In genomic region chr16:49967110-49967509, GRCm38 (mm10) we compare ENCODE assay signal across 22 mouse cellular contexts.
A peak's percentile ranks its signal among the peaks of the same experiment; 100 is the strongest.
DNase-seq lines count a peak whose midpoint lies in the region; ATAC-seq and TF ChIP-seq lines count a peak whose summit lies in the region.
"Had no signal": no experiment of that assay in that cellular context is flagged by ENCODE, and none has a peak within 500 bp of the region (broad histone marks: within the 10 kb centered on the region; RNA-seq: fewer than 3 reads in every experiment).

No protein-coding gene starts in this region.

- no peak overlapping the region for H3K4me2 ChIP-seq in lung, embryonic 16.5 days (ENCODE audit: low read depth, low read length)
- H3K4me2 ChIP-seq in CH12.LX (ENCODE audit: insufficient read depth, low read depth, poor library complexity, severe bottlenecking), result peak overlapping the region; percentile 67
- no peak overlapping the region for H3K4me2 ChIP-seq in intestine, postnatal 0 days (replicated peaks; ENCODE audit: low read depth)
- H3K4me2 ChIP-seq in forebrain, embryonic 11.5 days (ENCODE audit: low read depth, low read length, severe bottlenecking), result no peak overlapping the region
- H3K4me2 ChIP-seq: embryonic facial prominence, embryonic 15.5 days; forebrain, embryonic 15.5 days; hindbrain, embryonic 13.5 days had no signal

- H3K27me3 ChIP-seq in lung, embryonic 16.5 days (ENCODE audit: control insufficient read depth, insufficient read depth, low read depth, low read length), result no peaks in the 10 kb centered on the region
- H3K27me3 ChIP-seq in CH12.LX (replicated peaks), result no peaks in the 10 kb centered on the region
- no peaks in the 10 kb centered on the region for H3K27me3 ChIP-seq in intestine, postnatal 0 days (replicated peaks; ENCODE audit: control insufficient read depth, insufficient read depth, low read length)
- no peaks in the 10 kb centered on the region for H3K27me3 ChIP-seq in forebrain, embryonic 11.5 days (ENCODE audit: control insufficient read depth, insufficient read depth, low read length)
- H3K27me3 ChIP-seq: embryonic facial prominence, embryonic 15.5 days; forebrain, embryonic 15.5 days; hindbrain, embryonic 13.5 days had no signal

- H3K27ac ChIP-seq in lung, embryonic 16.5 days (ENCODE audit: low read length), result peak overlapping the region; percentile 17; the same call in 1 of the 2 replicates
- peak overlapping the region; percentile 99 for H3K27ac ChIP-seq in CH12.LX (ENCODE audit: insufficient read depth, low read depth)
- H3K27ac ChIP-seq in intestine, postnatal 0 days (ENCODE audit: low read depth, low read length), result no peak overlapping the region
- H3K27ac ChIP-seq in forebrain, embryonic 11.5 days (ENCODE audit: low read depth, low read length), result no peak overlapping the region
- H3K27ac ChIP-seq: embryonic facial prominence, embryonic 15.5 days; forebrain, embryonic 10.5 days; forebrain, embryonic 15.5 days; heart, embryonic 10.5 days; hindbrain, embryonic 13.5 days had no signal

- no peak for TF ChIP-seq RAD21 in CH12.LX (IDR thresholded peaks at IDR 0.05; ENCODE audit: low read depth, low read length)

- in situ Hi-C loops in CH12.LX (cut with MboI; ENCODE audit: low pct_ligation_motif_present, low pct_unique_long_range_greater_than_20kb, low sequenced_read_pairs), result loop anchor here (5.0 kb wide), 1 partner anchor 60 kb away; no protein-coding TSS in a partner anchor

- TF ChIP-seq EP300 in CH12.LX (IDR thresholded peaks at IDR 0.05; ENCODE audit: low read length), result no peak

- no peaks in the 10 kb centered on the region for H3K9me3 ChIP-seq in lung, embryonic 16.5 days (ENCODE audit: control insufficient read depth, low read length)
- H3K9me3 ChIP-seq in CH12.LX (replicated peaks; ENCODE audit: low read length), result no peaks in the 10 kb centered on the region
- H3K9me3 ChIP-seq in intestine, postnatal 0 days (ENCODE audit: control insufficient read depth), result no peaks in the 10 kb centered on the region
- H3K9me3 ChIP-seq in forebrain, embryonic 11.5 days (ENCODE audit: control insufficient read depth, low read length), result no peaks in the 10 kb centered on the region
- H3K9me3 ChIP-seq: embryonic facial prominence, embryonic 15.5 days; forebrain, embryonic 10.5 days; forebrain, embryonic 15.5 days; heart, embryonic 10.5 days; hindbrain, embryonic 13.5 days had no signal

- dilution Hi-C loops in CH12.LX (cut with MboI; ENCODE audit: extremely low pct_ligation_motif_present, extremely low pct_unique_long_range_greater_than_20kb, low sequenced_read_pairs), result no loop called here

- no peak for TF ChIP-seq CTCF in CH12.LX (conservative IDR thresholded peaks at IDR 0.05 in 1 of 2, IDR thresholded peaks at IDR 0.05 in 1 of 2; ENCODE audit: low read depth in 2 of 2, low read length in 2 of 2)
- no peak for TF ChIP-seq CTCF in intestine, postnatal 0 days (IDR thresholded peaks at IDR 0.05; ENCODE audit: low read depth)

- no peak overlapping the region for H3K9ac ChIP-seq in lung, embryonic 16.5 days (ENCODE audit: low read length)
- H3K9ac ChIP-seq in CH12.LX (ENCODE audit: insufficient read depth, low read depth), result peak overlapping the region; percentile 89
- no peak overlapping the region for H3K9ac ChIP-seq in intestine, postnatal 0 days (ENCODE audit: low read depth, low read length)
- H3K9ac ChIP-seq in forebrain, embryonic 11.5 days (ENCODE audit: low read length), result no peak overlapping the region
- H3K9ac ChIP-seq: embryonic facial prominence, embryonic 15.5 days; forebrain, embryonic 15.5 days; hindbrain, embryonic 13.5 days had no signal

- WGBS in lung, embryonic 16.5 days, result 80% methylated on average over 7 of the region's 7 CpGs
- 86% methylated on average over 7 of the region's 7 CpGs for WGBS in intestine, postnatal 0 days
- WGBS in forebrain, embryonic 11.5 days, result 84% methylated on average over 7 of the region's 7 CpGs

- no peak overlapping the region for H3K4me3 ChIP-seq in lung, embryonic 16.5 days (ENCODE audit: low read length)
- H3K4me3 ChIP-seq in CH12.LX (replicated peaks in 1 of 3; ENCODE audit: low read depth in 2 of 3, low read length in 2 of 3, poor library complexity in 1 of 3), result no peak overlapping the region
- no peak overlapping the region for H3K4me3 ChIP-seq in intestine, postnatal 0 days (ENCODE audit: low read depth, low read length)
- H3K4me3 ChIP-seq in forebrain, embryonic 11.5 days (ENCODE audit: low read depth, low read length), result no peak overlapping the region
- H3K4me3 ChIP-seq: embryonic facial prominence, embryonic 15.5 days; erythroblast, embryonic 14.5 days; forebrain, embryonic 10.5 days; forebrain, embryonic 15.5 days; heart, embryonic 10.5 days; hindbrain, embryonic 13.5 days had no signal

- ATAC-seq in lung, embryonic 16.5 days (ENCODE audit: low read depth), result no peak
- peak; percentile 53 for ATAC-seq in inflammation-experienced regulatory T-cells, adult 6 months
- ATAC-seq in intestine, postnatal 0 days, result no peak
- ATAC-seq in forebrain, embryonic 11.5 days (replicated peaks; ENCODE audit: low FRiP score), result no peak
- ATAC-seq: forebrain, embryonic 15.5 days had no signal

- H3K79me2 ChIP-seq in CH12.LX (replicated peaks; ENCODE audit: control insufficient read depth, extremely low read depth, insufficient read depth, poor library complexity, severe bottlenecking), result peaks cover 7% of the 10 kb centered on the region

- H3K36me3 ChIP-seq in lung, embryonic 16.5 days (ENCODE audit: control insufficient read depth, insufficient read depth, low read length), result no peaks in the 10 kb centered on the region
- peaks cover 0 to 2% of the 10 kb centered on the region in 2 experiments for H3K36me3 ChIP-seq in CH12.LX (replicated peaks in 1 of 2; ENCODE audit: control insufficient read depth in 1 of 2, insufficient read depth in 1 of 2, low read length in 1 of 2)
- no peaks in the 10 kb centered on the region for H3K36me3 ChIP-seq in intestine, postnatal 0 days (ENCODE audit: control insufficient read depth, insufficient read depth)
- no peaks in the 10 kb centered on the region for H3K36me3 ChIP-seq in forebrain, embryonic 11.5 days (ENCODE audit: control insufficient read depth, insufficient read depth, low read length)
- H3K36me3 ChIP-seq: embryonic facial prominence, embryonic 15.5 days; forebrain, embryonic 10.5 days; forebrain, embryonic 15.5 days; heart, embryonic 10.5 days; hindbrain, embryonic 13.5 days had no signal

- no peak for DNase-seq in lung, adult 18-20 months
- peak; percentile 62 for DNase-seq in CD4-positive, CD25-positive, alpha-beta regulatory T cell, adult 2 months (ENCODE audit: low read depth, low spot score)
- DNase-seq in CH12.LX (ENCODE audit: extremely low read depth), result peak; percentile 49
- no peak for DNase-seq in layer of hippocampus, postnatal 14 days (ENCODE audit: low spot score in 2 of 2)
- DNase-seq in forebrain, embryonic 11.5 days (ENCODE audit: low spot score), result no peak
- DNase-seq: adrenal gland, postnatal 10 days; cerebellum, adult 11 months; cerebellum, adult 8-10 months; cerebellum, postnatal 14 days; embryo, embryonic 11 days; gastrocnemius, postnatal 36 days; heart, adult 18-20 months; heart, postnatal 10 days had no signal

- TF ChIP-seq POLR2A in CH12.LX (IDR thresholded peaks at IDR 0.05; ENCODE audit: low read depth, low read length), result no peak

- H3K4me1 ChIP-seq in lung, embryonic 16.5 days (replicated peaks; ENCODE audit: control insufficient read depth, insufficient read depth, low read length), result peaks cover 37% of the 10 kb centered on the region
- peaks cover 49 to 96% of the 10 kb centered on the region in 2 experiments for H3K4me1 ChIP-seq in CH12.LX (ENCODE audit: control insufficient read depth in 1 of 2, insufficient read depth in 2 of 2)
- H3K4me1 ChIP-seq in intestine, postnatal 0 days (replicated peaks; ENCODE audit: control insufficient read depth, insufficient read depth, low read length), result peaks cover 16% of the 10 kb centered on the region; the same call in 1 of the 2 replicates
- H3K4me1 ChIP-seq in forebrain, embryonic 11.5 days (replicated peaks; ENCODE audit: control insufficient read depth, insufficient read depth, low read length), result no peaks in the 10 kb centered on the region

TF ChIP-seq in CH12.LX, 34 proteins besides CTCF, POLR2A, EP300 and RAD21:
- TF ChIP-seq PAX5 (IDR thresholded peaks at IDR 0.05; ENCODE audit: low read length) (no peak), USF1 (IDR thresholded peaks at IDR 0.05; ENCODE audit: low read depth, low read length) (no peak), CHD1 (IDR thresholded peaks at IDR 0.05; ENCODE audit: low read depth, low read length) (no peak; the same call in 1 of the 2 replicates), TBP (conservative IDR thresholded peaks at IDR 0.05; ENCODE audit: low read depth, low read length) (no peak), JUND (conservative IDR thresholded peaks at IDR 0.05; ENCODE audit: low read depth, low read length) (no peak), SIN3A (IDR thresholded peaks at IDR 0.05; ENCODE audit: low read length) (no peak), MEF2A (IDR thresholded peaks at IDR 0.05; ENCODE audit: borderline replicate concordance, low read depth, low read length) (no peak), ZKSCAN1 (IDR thresholded peaks at IDR 0.05; ENCODE audit: borderline replicate concordance, low read depth, low read length) (no peak), BHLHE40 (IDR thresholded peaks at IDR 0.05; ENCODE audit: low read depth, low read length) (0 out of 2 replicates have a peak, but pooled peaks have one; percentile 33), ETS1 (conservative IDR thresholded peaks at IDR 0.05; ENCODE audit: low read depth, low read length) (no peak; the same call in none of the 2 replicates), RCOR1 (conservative IDR thresholded peaks at IDR 0.05; ENCODE audit: low read depth, low read length) (no peak), ELF1 (IDR thresholded peaks at IDR 0.05; ENCODE audit: low read depth, low read length) (peak; percentile 66)

Comparison
In these comparisons a context has a peak if more than half of its experiments do, and no peak if none do; other contexts are left out.
1. H3K27ac ChIP-seq: peak in lung, embryonic 16.5 days (single experiment) and CH12.LX (single experiment); none in intestine, postnatal 0 days (single experiment) and forebrain, embryonic 11.5 days (single experiment).
2. DNase-seq: peak in CD4-positive, CD25-positive, alpha-beta regulatory T cell, adult 2 months (single experiment) and CH12.LX (single experiment); none in lung, adult 18-20 months (0 of 2), layer of hippocampus, postnatal 14 days (0 of 2) and forebrain, embryonic 11.5 days (single experiment).